Mouse (Mus musculus) cerebellum, postnatal 36 days (tissue): Measurements from ENCODE around the gene Oasl2.
"Not testable (repeated sequence)": the region's sequence is repeated elsewhere in the genome, so short reads cannot be mapped to it uniquely, and the experiment has no call there.

Experiments used
- DNase-seq, 2 experiments: peaks; one replicate each; pipeline ENCODE4 v3.0.0; 2021 to 2022; ENCODE audit warnings: mixed read lengths in 2 of 2

Oasl2 gene

GRCm38 (mm10) chr5:114915854-114916253 is 19.1 kb downstream of the Oasl2 start:
- no peak for DNase-seq

DNA sequence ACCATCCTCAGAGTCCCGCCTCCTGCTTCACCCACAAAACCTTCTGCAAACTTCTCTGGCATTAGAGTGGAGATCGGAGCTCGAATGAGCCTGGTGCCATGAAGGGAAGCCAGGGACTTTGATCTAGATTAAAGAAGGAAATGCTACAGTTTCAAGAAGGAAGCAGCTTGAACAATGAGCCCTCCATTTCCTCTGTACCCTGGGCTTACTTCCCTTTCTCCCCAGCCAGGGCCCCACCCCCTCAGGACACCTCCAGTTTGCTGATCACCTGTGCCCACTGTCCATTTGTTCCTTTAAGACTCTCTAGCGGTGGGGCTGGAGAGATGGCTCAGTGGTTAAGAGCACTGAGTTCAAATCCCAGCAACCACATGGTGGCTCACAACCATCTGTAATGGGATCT is 20.0 kb downstream of the Oasl2 start:
- no peak for DNase-seq

- not testable (repeated sequence) for DNase-seq
These were observed 20.6 kb downstream of the Oasl2 start for GRCm38 (mm10) chr5:114917357-114917756.

DNA sequence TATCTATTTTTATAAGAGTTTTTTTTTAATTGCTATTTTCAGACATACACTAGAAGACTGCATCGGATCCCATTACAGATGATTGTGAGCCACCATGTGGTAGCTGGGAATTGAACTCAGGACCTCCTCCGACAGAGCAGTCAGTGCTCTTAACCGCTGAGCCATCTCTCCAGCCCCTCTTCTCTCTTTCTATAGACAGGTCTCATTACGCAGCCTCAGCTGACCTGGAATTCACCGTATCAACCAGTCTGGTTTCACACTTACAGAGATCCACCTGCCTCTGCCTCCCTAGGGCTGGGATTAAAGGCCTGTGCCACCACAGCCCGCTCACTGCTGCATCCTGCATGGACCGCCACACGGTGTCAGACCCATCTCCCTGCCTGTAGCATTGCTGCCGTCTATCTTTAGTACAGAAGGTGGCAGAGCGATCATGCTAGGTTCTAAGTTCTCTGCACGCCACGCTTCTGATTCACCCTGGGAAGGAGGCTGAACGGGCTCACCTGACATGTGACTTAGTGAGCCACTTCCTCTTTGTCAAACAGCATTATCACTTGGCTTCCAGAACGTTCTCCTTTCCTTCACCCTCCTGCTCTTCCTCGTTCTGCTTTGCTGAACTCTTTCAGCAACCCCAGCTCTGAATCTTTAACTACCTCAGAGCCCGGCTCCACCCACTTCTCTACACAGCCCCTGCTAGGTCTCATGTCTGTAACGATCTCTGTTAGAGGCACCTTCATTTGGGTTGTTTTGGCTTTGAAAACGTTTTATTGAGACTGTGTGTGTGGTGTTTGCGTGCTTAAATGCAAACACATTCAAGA is 25.0 kb downstream of the Oasl2 start:
- DNase-seq = no peak

DNA sequence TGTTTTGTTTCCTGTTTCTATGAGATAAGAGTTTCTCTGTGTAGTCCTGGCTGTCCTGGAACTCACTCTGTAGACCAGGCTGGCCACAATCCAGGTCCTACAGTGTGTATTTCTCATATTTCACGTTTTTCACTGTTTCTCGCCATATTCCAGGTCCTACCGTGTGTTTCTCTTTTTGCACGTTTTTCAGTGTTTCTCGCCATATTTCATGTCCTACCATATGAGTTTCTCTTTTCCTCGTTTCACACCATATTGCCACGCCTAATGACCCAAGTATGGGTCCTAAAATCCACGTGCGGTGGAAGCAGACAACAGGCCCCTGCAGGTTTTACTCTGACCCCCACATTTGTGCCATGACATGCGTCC is 25.6 kb downstream of the Oasl2 start:
- no peak for DNase-seq

- DNase-seq = peak in 1 of 2 experiments; percentile 16
These were observed 26.3 kb downstream of the Oasl2 start, which contains the start of gene Oasl1 for GRCm38 (mm10) chr5:114922998-114923473. Gene Oasl1 (plus strand): TSS chr5:114923240.

GRCm38 (mm10) chr5:114926153-114926684 is 29.5 kb downstream of the Oasl2 start:
- DNase-seq = no peak

GRCm38 (mm10) chr5:114926753-114927152 is 30.0 kb downstream of the Oasl2 start:
- DNase-seq = no peak

DNA sequence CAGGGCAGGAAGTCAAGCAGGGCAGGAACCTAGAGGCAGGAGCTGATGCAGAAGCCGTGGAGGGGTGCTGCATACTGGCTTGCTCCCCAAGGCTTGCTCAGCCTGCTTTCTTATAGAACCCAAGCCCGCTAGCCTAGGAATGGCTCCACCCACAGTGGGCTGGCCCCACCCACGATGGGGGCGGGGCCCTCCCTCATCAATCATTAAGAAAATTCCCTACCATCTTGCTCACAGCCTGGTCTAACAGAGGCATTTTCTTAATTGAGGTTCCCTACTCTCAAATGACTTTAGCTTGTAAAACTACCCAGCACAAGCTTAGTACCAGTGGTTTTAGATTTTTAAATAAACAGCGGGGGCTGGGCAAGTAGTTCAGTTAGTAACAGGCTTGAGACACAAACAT is 34.9 kb downstream of the Oasl2 start:
- DNase-seq = no peak

DNA sequence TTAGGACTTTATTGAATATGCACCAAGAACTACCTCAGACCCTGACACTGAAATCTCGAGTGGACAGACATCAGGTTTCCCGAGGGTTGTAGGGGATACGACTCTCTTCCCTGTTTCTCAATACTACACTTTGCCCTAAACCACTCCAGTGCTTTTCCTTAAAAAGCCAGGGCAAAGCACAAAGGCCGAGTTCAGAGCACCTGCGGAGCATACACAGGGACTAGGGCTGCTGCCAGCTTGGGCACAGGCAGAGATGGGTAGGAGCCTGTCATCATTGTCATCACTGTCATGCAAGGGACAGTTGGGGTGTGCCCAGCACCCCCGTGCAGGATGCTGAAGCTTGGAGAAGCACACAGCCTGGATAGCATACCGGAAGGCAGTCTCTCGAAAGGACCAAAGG is 36.5 kb downstream of the Oasl2 start:
- DNase-seq = no peak

DNA sequence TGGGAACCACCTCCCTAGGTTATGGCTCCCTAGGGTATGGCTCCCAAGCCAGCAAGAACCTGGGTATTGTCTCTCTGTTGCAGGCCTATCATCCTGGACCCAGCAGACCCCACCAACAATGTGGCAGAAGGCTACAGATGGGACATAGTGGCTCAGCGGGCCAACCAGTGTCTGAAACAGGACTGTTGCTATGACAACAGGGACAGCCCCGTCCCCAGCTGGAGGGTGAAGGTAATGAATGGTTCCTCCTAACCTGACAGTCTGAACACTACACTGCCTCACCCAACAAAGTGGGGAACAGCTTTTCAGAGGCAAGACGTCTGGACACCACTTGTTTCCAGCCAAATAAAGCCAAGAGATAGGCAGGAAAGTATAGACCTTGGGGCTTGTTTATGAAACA is 39.1 kb downstream of the Oasl2 start:
- DNase-seq = no peak

- peak in 1 of 2 experiments; percentile 13 for DNase-seq
These were observed 44.4 kb downstream of the Oasl2 start for GRCm38 (mm10) chr5:114941138-114941537.

DNA sequence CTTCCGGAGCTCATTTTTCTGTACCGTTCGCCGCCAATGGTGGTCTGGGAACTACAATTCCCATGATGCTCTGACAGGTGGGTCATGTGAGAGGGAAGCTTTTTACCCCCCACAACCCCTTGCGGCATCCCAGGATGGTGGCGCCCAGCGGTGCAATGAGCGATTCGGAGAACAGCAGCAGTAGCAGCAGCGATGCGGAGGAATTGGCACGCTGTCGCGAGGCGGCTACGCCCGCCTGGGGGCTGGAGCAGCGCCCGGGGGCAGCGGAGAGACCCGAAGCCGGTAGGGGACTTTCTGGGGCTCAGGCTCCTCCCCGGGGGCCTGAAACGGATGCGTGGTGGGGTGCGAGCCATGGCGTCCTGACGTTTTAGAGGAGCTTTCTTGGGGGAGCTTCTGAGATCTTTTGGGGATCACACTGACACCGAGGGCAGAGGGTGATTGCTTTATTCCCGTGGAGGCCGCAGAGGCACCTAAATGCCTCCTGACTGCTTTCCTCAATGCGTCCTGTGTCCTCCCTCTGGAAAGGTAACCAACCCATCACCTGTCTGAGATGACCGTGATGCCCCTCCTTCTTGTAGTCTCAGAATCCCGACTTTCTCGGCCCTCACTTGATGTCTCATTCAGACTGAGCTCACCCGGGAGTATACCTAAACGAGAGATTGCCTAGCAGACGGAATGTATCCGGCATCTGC is 45.5 kb downstream of the Oasl2 start, which contains the start of gene 2210016L21Rik:
TSS of gene 2210016L21Rik (plus strand) at position 85 of the 692 bp plus-strand sequence.
- DNase-seq = peak; percentile 81 to 82

GRCm38 (mm10) chr5:114942766-114943130 is 46.0 kb downstream of the Oasl2 start:
- DNase-seq = no peak

DNA sequence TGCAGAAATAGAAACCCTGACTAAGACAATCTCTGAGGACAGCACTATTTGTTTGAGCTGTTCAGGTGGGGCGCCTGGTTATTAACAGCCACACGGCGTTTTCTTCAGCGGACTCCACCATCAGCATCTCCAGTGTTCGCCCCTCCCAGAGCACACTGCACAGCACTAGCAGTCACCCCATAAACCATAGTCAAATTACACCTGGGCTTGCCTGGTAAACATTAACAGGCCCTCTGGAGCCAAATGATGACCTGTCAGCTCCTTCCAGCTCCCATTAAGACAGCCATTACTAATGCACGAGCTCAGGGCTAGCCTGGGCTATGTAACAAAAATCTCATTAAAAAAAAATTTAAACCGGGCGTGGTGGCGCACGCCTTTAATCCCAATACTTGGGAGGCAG is 48.3 kb downstream of the Oasl2 start:
- DNase-seq = no peak

GRCm38 (mm10) chr5:114948891-114949290 is 52.2 kb downstream of the Oasl2 start:
- DNase-seq = peak; percentile 70 to 72

DNA sequence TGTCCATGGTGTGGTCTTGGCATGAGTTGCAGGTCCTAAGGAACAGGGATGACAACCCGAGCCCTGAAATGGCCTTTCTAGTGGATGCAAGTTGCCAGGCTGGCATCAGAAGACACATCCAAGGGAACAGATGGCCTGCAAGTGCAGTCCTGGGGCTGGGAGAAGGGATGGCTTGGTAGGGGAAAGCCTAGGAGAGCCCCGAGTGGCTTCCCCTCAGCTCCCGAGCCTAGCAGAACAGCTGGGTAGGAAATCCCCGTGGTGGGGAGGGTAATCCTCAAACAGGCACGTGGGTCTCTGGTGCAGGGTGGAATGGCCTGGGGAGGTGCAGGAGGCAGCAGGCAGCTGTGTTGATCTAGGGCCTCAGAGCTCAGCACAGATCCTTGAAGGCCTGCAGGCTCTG is 52.6 kb downstream of the Oasl2 start:
- peak; percentile 62 to 65 for DNase-seq

DNA sequence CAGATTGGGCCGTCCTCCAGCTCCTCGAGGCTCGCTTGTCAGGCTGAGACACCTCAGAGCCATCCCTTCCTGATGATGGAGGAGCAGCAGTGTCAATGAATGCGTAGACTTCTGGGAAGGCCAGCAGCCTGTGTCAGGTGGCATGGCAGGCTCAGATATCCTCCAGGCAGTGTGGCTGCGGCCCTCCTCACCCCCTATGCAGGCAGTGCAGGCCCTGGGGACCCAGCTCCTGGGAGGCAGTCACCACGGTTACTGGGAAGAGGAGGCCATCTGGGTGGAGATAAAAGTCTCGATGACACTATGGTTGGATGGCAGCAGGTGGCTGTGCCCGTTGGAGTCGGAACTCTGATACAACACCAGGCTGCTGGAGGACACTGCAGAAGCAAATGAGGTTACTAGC is 53.1 kb downstream of the Oasl2 start:
- DNase-seq = no peak

GRCm38 (mm10) chr5:114950669-114951068 is 53.9 kb downstream of the Oasl2 start:
- DNase-seq = no peak

DNA sequence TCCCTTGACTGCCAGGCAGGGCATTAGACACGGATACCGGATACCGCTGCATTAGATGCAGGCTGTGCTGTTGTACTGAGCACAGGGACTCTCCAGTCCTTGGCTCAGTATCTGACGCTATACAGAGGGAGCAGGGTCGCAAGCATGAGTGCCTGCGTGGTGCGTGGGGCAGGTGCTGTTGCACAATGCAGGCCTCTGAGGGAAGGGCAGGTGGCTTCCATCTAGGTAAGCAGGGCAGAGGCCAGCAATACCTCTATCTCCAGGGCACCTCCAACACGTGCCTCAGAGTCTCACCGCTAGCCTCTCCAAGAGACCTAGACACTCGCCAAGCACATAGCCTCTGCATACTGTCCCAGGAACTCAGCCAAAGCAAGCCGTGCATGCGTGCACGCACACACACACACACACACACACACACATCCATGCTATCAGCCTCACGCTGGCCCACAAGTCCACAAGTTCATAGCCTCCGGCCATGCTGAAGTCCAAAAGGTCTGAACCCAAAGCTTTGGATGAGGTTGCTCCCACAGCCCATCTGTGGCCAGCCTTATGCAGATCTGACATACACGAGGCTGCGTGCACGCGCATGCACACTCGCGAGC is 54.6 kb downstream of the Oasl2 start:
- DNase-seq = no peak

DNA sequence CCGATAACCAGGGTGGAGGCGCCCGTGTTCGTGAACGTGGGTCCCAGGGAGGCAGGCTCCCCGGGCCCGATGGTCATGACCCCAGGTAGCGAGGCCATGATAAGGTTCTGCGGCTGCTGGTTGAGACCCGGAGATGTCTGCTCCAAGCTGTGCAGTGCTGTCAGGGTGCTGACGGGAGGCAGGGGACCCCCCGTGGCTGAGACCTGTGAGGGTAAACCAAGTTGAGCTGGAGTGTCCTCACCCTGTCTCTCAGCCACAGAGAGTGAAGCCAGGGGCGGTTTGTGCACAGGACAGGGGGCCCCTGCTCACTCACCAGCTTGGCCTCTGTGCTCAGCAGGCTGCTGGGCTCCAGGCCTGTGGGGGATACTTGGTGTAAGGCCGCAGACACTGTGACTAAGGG is 56.6 kb downstream of the Oasl2 start:
- no peak for DNase-seq

DNA sequence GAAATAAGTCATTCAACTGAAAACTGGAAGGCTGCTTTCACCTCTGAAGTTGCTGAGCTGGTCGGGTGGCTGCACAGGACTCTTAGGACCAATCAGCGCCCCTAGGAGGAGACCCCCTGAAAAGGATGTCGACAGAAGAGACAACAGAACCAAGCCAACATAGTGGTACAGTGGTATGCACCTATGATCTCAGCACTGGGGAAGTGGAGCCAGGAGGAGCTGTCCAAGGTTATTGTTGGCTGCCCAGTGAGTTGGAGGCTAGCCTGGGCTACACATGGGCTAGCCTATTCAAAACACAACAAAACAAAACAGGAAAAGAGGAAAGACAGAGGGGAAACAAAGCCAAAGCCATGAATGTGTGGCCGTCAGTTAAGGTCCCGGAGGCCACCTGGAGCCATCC is 61.3 kb downstream of the Oasl2 start:
- no peak for DNase-seq
